Mouse (Mus musculus) liver (tissue): ENCODE results near the gene Adamts18.
A peak's percentile ranks its signal among the peaks of the same experiment; 100 is the strongest.

Experiments
- DNase-seq: peaks from one replicate; pipeline ENCODE4 v3.0.0-alpha.2; 2020; ENCODE audit warnings: mixed read lengths

Gene Adamts18

GRCm38 (mm10) chr8:113753153-113753552 is 95.4 kb downstream of the Adamts18 start:
- no peak for DNase-seq

GRCm38 (mm10) chr8:113752349-113752748 is 96.2 kb downstream of the Adamts18 start:
- no peak for DNase-seq

- DNase-seq, result no peak
These were observed 113.0 kb downstream of the Adamts18 start for GRCm38 (mm10) chr8:113735496-113736060.

- no peak for DNase-seq
These were observed 123.2 kb downstream of the Adamts18 start for GRCm38 (mm10) chr8:113725331-113725730.

GRCm38 (mm10) chr8:113723873-113724538 is 124.5 kb downstream of the Adamts18 start:
- DNase-seq, result no peak

- DNase-seq, result no peak
These were observed 127.1 kb downstream of the Adamts18 start for GRCm38 (mm10) chr8:113721459-113721858.

GRCm38 (mm10) chr8:113704968-113705367 is 143.6 kb downstream of the Adamts18 start:
- no peak for DNase-seq

- DNase-seq, result no peak
These were observed 156.8 kb downstream of the Adamts18 start for GRCm38 (mm10) chr8:113691622-113692343.

- DNase-seq, result no peak
These were observed 160.0 kb downstream of the Adamts18 start for GRCm38 (mm10) chr8:113688543-113688915.

GRCm38 (mm10) chr8:113687889-113688542 is 160.5 kb downstream of the Adamts18 start:
- no peak for DNase-seq

GRCm38 (mm10) chr8:113679361-113679760 is 169.2 kb downstream of the Adamts18 start:
- DNase-seq, result no peak

GRCm38 (mm10) chr8:113676811-113677210 is 171.7 kb downstream of the Adamts18 start:
- DNase-seq, result no peak

GRCm38 (mm10) chr8:113675281-113675680 is 173.3 kb downstream of the Adamts18 start:
- no peak for DNase-seq

- no peak for DNase-seq
These were observed 173.9 kb downstream of the Adamts18 start for GRCm38 (mm10) chr8:113674611-113675010.

- no peak for DNase-seq
These were observed 175.2 kb downstream of the Adamts18 start for GRCm38 (mm10) chr8:113673300-113673699.

GRCm38 (mm10) chr8:113672599-113673255 is 175.8 kb downstream of the Adamts18 start:
- DNase-seq, result no peak

- DNase-seq, result no peak
These were observed 178.6 kb downstream of the Adamts18 start for GRCm38 (mm10) chr8:113669924-113670323.

- no peak for DNase-seq
These were observed 181.7 kb downstream of the Adamts18 start for GRCm38 (mm10) chr8:113666714-113667432.

GRCm38 (mm10) chr8:113665951-113666350 is 182.6 kb downstream of the Adamts18 start:
- DNase-seq, result no peak

- DNase-seq, result no peak
These were observed 183.5 kb downstream of the Adamts18 start for GRCm38 (mm10) chr8:113665036-113665435.

GRCm38 (mm10) chr8:113664544-113664943 is 184.0 kb downstream of the Adamts18 start:
- peak; percentile 50 for DNase-seq

- no peak for DNase-seq
These were observed 188.4 kb downstream of the Adamts18 start for GRCm38 (mm10) chr8:113660128-113660527.
